In genomic region chr3:101365081-101365612, GRCm38 (mm10) we compare ENCODE assay signal across 16 mouse cellular contexts. TPM values are rescaled to one million over a fixed set of nuclear protein-coding genes. Genes with fewer than 3 reads are reported as not detected.
A peak's percentile ranks its signal among the peaks of the same experiment; 100 is the strongest.
DNase-seq lines count a peak whose midpoint lies in the region; ATAC-seq lines count a peak whose summit lies in the region.
"Had no signal": no experiment of that assay in that cellular context is flagged by ENCODE, and none has a peak within 500 bp of the region (broad histone marks: within the 10 kb centered on the region; RNA-seq: fewer than 3 reads in every experiment).

No protein-coding gene starts in this region.

- peak overlapping the region; percentile 55; the same call in 1 of the 2 replicates for H3K27ac ChIP-seq in hindbrain, embryonic 13.5 days
- H3K27ac ChIP-seq in hindbrain, embryonic 11.5 days (ENCODE audit: low read depth, low read length): no peak overlapping the region
- H3K27ac ChIP-seq in forebrain, embryonic 16.5 days (ENCODE audit: low read length): no peak overlapping the region
- H3K27ac ChIP-seq in midbrain, embryonic 11.5 days (ENCODE audit: low read depth, low read length): peak overlapping the region; percentile 59; the same call in 1 of the 2 replicates
- H3K27ac ChIP-seq in kidney, embryonic 16.5 days (ENCODE audit: low read length): no peak overlapping the region
- H3K27ac ChIP-seq: heart, adult 2 months; liver, embryonic 15.5 days had no signal

- no peak for DNase-seq in hindbrain, embryonic 11.5 days (ENCODE audit: low spot score)
- peak; percentile 90 for DNase-seq in midbrain, embryonic 11.5 days (ENCODE audit: low spot score, missing footprints)
- DNase-seq in adrenal gland, adult 18-20 months (ENCODE audit: low spot score in 2 of 2): no peak
- DNase-seq in lung, postnatal 25 days (ENCODE audit: low spot score): no peak
- DNase-seq: adrenal gland, adult 8-10 months; cerebellum, adult 18-20 months; heart, adult 2 months; lung, postnatal 36 days; thymus, adult 18-20 months had no signal

- ATAC-seq in hindbrain, embryonic 13.5 days (ENCODE audit: low FRiP score): no peak
- no peak for ATAC-seq in hindbrain, embryonic 11.5 days (ENCODE audit: low FRiP score)
- ATAC-seq in forebrain, embryonic 16.5 days: no peak
- peak; percentile 93 for ATAC-seq in midbrain, embryonic 11.5 days (ENCODE audit: low FRiP score)
- no peak for ATAC-seq in kidney, embryonic 16.5 days (ENCODE audit: low FRiP score, low TSS enrichment)
- ATAC-seq: inflammation-experienced regulatory T-cells, adult 6 months had no signal

- 62% methylated on average over 6 of the region's 6 CpGs for WGBS in hindbrain, embryonic 13.5 days
- WGBS in hindbrain, embryonic 11.5 days: 65% methylated on average over 6 of the region's 6 CpGs
- WGBS in forebrain, embryonic 16.5 days: 42% methylated on average over 6 of the region's 6 CpGs
- 13% methylated on average over 6 of the region's 6 CpGs for WGBS in midbrain, embryonic 11.5 days
- WGBS in kidney, embryonic 16.5 days: 40% methylated on average over 6 of the region's 6 CpGs

- H3K4me1 ChIP-seq in hindbrain, embryonic 13.5 days (replicated peaks): peaks cover 29% of the 10 kb centered on the region
- no peaks in the 10 kb centered on the region for H3K4me1 ChIP-seq in hindbrain, embryonic 11.5 days (replicated peaks; ENCODE audit: control insufficient read depth, insufficient read depth, low read length)
- peaks cover 38% of the 10 kb centered on the region for H3K4me1 ChIP-seq in forebrain, embryonic 16.5 days (replicated peaks; ENCODE audit: control insufficient read depth, insufficient read depth, low read length)
- H3K4me1 ChIP-seq in midbrain, embryonic 11.5 days (ENCODE audit: control insufficient read depth, insufficient read depth, low read length): peaks cover 16% of the 10 kb centered on the region
- H3K4me1 ChIP-seq in kidney, embryonic 16.5 days (ENCODE audit: insufficient read depth, low read length): peaks cover 13% of the 10 kb centered on the region

- no peaks in the 10 kb centered on the region for H3K9me3 ChIP-seq in hindbrain, embryonic 13.5 days
- no peaks in the 10 kb centered on the region for H3K9me3 ChIP-seq in hindbrain, embryonic 11.5 days (ENCODE audit: control insufficient read depth, low read length)
- H3K9me3 ChIP-seq in forebrain, embryonic 16.5 days (ENCODE audit: control insufficient read depth, low read length): no peaks in the 10 kb centered on the region
- H3K9me3 ChIP-seq in midbrain, embryonic 11.5 days (ENCODE audit: control insufficient read depth, low read length): no peaks in the 10 kb centered on the region
- H3K9me3 ChIP-seq in kidney, embryonic 16.5 days (ENCODE audit: low read length): no peaks in the 10 kb centered on the region
- H3K9me3 ChIP-seq: G1E; liver, embryonic 15.5 days; neural tube, embryonic 13.5 days had no signal

- H3K4me3 ChIP-seq in hindbrain, embryonic 13.5 days: no peak overlapping the region
- no peak overlapping the region for H3K4me3 ChIP-seq in hindbrain, embryonic 11.5 days (ENCODE audit: low read depth, low read length)
- H3K4me3 ChIP-seq in forebrain, embryonic 16.5 days (replicated peaks; ENCODE audit: low read length): no peak overlapping the region
- H3K4me3 ChIP-seq in midbrain, embryonic 11.5 days (ENCODE audit: low read depth, low read length): no peak overlapping the region
- no peak overlapping the region for H3K4me3 ChIP-seq in kidney, embryonic 16.5 days (ENCODE audit: low read length)
- H3K4me3 ChIP-seq: heart, adult 2 months; liver, embryonic 15.5 days; neural tube, embryonic 13.5 days had no signal

- no peak overlapping the region for H3K9ac ChIP-seq in hindbrain, embryonic 13.5 days
- H3K9ac ChIP-seq in hindbrain, embryonic 11.5 days (ENCODE audit: low read depth, low read length): no peak overlapping the region
- H3K9ac ChIP-seq in forebrain, embryonic 16.5 days (replicated peaks; ENCODE audit: low read depth, low read length): 0 out of 2 replicates have a peak overlapping the region, but pooled peaks have one; percentile 13
- no peak overlapping the region for H3K9ac ChIP-seq in midbrain, embryonic 11.5 days (ENCODE audit: low read length)
- H3K9ac ChIP-seq in kidney, embryonic 16.5 days (replicated peaks; ENCODE audit: low read length): no peak overlapping the region
- H3K9ac ChIP-seq: liver, embryonic 15.5 days; neural tube, embryonic 13.5 days had no signal

- H3K27me3 ChIP-seq in hindbrain, embryonic 13.5 days: no peaks in the 10 kb centered on the region
- no peaks in the 10 kb centered on the region for H3K27me3 ChIP-seq in hindbrain, embryonic 11.5 days (ENCODE audit: control insufficient read depth, insufficient read depth, low read length)
- no peaks in the 10 kb centered on the region for H3K27me3 ChIP-seq in forebrain, embryonic 16.5 days (replicated peaks; ENCODE audit: control insufficient read depth, insufficient read depth, low read length)
- H3K27me3 ChIP-seq in midbrain, embryonic 11.5 days (ENCODE audit: control insufficient read depth, insufficient read depth, low read length): no peaks in the 10 kb centered on the region
- no peaks in the 10 kb centered on the region for H3K27me3 ChIP-seq in kidney, embryonic 16.5 days (ENCODE audit: insufficient read depth, low read length)
- H3K27me3 ChIP-seq: liver, embryonic 15.5 days; neural tube, embryonic 13.5 days had no signal

- H3K4me2 ChIP-seq in hindbrain, embryonic 13.5 days: no peak overlapping the region
- no peak overlapping the region for H3K4me2 ChIP-seq in hindbrain, embryonic 11.5 days (replicated peaks; ENCODE audit: low read depth, low read length)
- H3K4me2 ChIP-seq in forebrain, embryonic 16.5 days (ENCODE audit: low read length): no peak overlapping the region
- no peak overlapping the region for H3K4me2 ChIP-seq in midbrain, embryonic 11.5 days
- H3K4me2 ChIP-seq in kidney, embryonic 16.5 days (replicated peaks; ENCODE audit: low read depth, low read length): no peak overlapping the region
- H3K4me2 ChIP-seq: liver, embryonic 15.5 days; neural tube, embryonic 13.5 days had no signal

- no peaks in the 10 kb centered on the region for H3K36me3 ChIP-seq in hindbrain, embryonic 13.5 days
- no peaks in the 10 kb centered on the region for H3K36me3 ChIP-seq in hindbrain, embryonic 11.5 days (ENCODE audit: control insufficient read depth, insufficient read depth, low read length)
- H3K36me3 ChIP-seq in forebrain, embryonic 16.5 days (ENCODE audit: control insufficient read depth, insufficient read depth): no peaks in the 10 kb centered on the region
- H3K36me3 ChIP-seq in midbrain, embryonic 11.5 days (ENCODE audit: control insufficient read depth, insufficient read depth, low read length): no peaks in the 10 kb centered on the region
- H3K36me3 ChIP-seq in kidney, embryonic 16.5 days (ENCODE audit: insufficient read depth, low read length): no peaks in the 10 kb centered on the region
- H3K36me3 ChIP-seq: G1E; liver, embryonic 15.5 days; neural tube, embryonic 13.5 days had no signal

RNA-seq across cellular contexts. Expression of gene Igsf3, which starts 11.7 kb away (rescaled TPM):
- 81.4 and 87.9 TPM in 2 replicates for polyA plus RNA-seq in hindbrain, embryonic 13.5 days (2015; fragmentation: Nextera tagmentation; extraction: Ambion mirVana)
- 23.8 and 27.6 TPM in 2 replicates for polyA plus RNA-seq in hindbrain, embryonic 11.5 days (2014; fragmentation: Nextera tagmentation; extraction: Ambion mirVana)
- 98.6 and 100 TPM in 2 replicates for polyA plus RNA-seq in forebrain, embryonic 16.5 days (2015; fragmentation: Nextera tagmentation; extraction: Ambion mirVana)
- polyA plus RNA-seq in midbrain, embryonic 11.5 days (2014; fragmentation: Nextera tagmentation; extraction: Ambion mirVana): 19.8 and 20.8 TPM in 2 replicates
- total RNA-seq in adrenal gland, adult 18-20 months (2021): 1 to 10 TPM; 3.1 to 3.8 TPM
- polyA plus RNA-seq in kidney, embryonic 16.5 days (2015; fragmentation: Nextera tagmentation; extraction: Ambion mirVana): 24.8 and 26.1 TPM in 2 replicates

Comparison
In these comparisons a context has a peak if more than half of its experiments do, and no peak if none do; other contexts are left out.
1. H3K27ac ChIP-seq: peak in hindbrain, embryonic 13.5 days (single experiment) and midbrain, embryonic 11.5 days (single experiment); none in hindbrain, embryonic 11.5 days (single experiment), forebrain, embryonic 16.5 days (single experiment) and kidney, embryonic 16.5 days (single experiment).